Mouse (Mus musculus) embryonic facial prominence, embryonic 12.5 days (tissue): ENCODE results near the gene Alox5. TPM values are rescaled to one million over a fixed set of nuclear protein-coding genes. Genes with fewer than 3 reads are reported as not detected.

Experiments used
- ATAC-seq: fragments of 200-750 bp; cut with Nextera tagmentation; 2 replicates; pipeline ENCODE4 v1.8.0; 2017; ENCODE audit not compliant: insufficient number of reproducible peaks, insufficient read depth, low FRiP score, low TSS enrichment
- H3K27ac ChIP-seq: fragments of 300-500 bp; sonication (generic); 2 replicates; pipeline ENCODE4 v1.5.1; 2016; ENCODE audit warnings: mild to moderate bottlenecking
- H3K27me3 ChIP-seq: fragments of 300-500 bp; sonication (generic); 2 replicates; pipeline ENCODE4 v1.6.1; 2016; ENCODE audit warnings: mild to moderate bottlenecking, moderate library complexity
- H3K36me3 ChIP-seq: fragments of 300-500 bp; sonication (generic); 2 replicates; pipeline ENCODE4 v1.6.1; 2016; ENCODE audit warnings: mild to moderate bottlenecking
- H3K4me1 ChIP-seq: fragments of 300-500 bp; sonication (generic); 2 replicates; pipeline ENCODE4 v1.6.1; 2016
- H3K4me2 ChIP-seq: fragments of 300-500 bp; sonication (generic); replicated peaks from 2 replicates; pipeline ENCODE4 v1.6.1; 2016; ENCODE audit warnings: mild to moderate bottlenecking, moderate library complexity
- H3K4me3 ChIP-seq: fragments of 300-500 bp; sonication (generic); 2 replicates; pipeline ENCODE4 v1.5.1; 2016; ENCODE audit warnings: mild to moderate bottlenecking
- H3K9ac ChIP-seq: fragments of 300-500 bp; sonication (generic); 2 replicates; pipeline ENCODE4 v1.6.1; 2016; ENCODE audit warnings: mild to moderate bottlenecking, moderate library complexity
- H3K9me3 ChIP-seq: fragments of 300-500 bp; sonication (generic); 2 replicates; pipeline ENCODE4 v1.6.1; 2016; ENCODE audit warnings: mild to moderate bottlenecking, moderate library complexity
- WGBS: fragments of 180-500 bp; shearing (Covaris S2); methylation state at CpG from one replicate; pipeline ENCODE4 v1.1.7; 2016; 5-methylcytosine and 5-hydroxymethylcytosine counted together
- polyA plus RNA-seq: library from polyadenylated mRNA; unstranded; fragments of >200 nt; fragmentation: Nextera tagmentation; extraction: Ambion mirVana; gene quantifications from 2 replicates; pipeline ENCODE4 v1.2.1, GENCODE M21; 2016

Alox5 gene
- polyA plus RNA-seq, 1 experiment from 2014 or later = 0.92 TPM

DNA sequence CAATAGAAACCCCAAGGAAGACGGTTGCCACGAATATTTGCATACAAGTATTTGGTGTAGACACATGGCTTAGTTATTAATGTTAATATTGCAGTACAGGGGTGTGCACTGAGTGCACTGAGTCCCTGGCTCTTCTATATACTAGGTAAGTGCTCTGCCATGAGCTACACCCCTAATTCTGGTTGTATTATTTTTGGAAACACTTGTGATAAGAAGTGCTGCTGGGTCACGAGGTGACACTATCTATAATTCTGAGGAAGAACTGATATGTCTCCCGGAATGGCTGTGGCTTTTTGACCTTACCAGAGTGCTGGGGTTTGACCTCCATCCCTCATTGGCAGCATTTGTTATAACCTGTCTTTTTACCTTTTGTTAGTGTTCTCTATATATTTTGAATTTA, 20.1 kb downstream of the Alox5 start:
- H3K36me3 ChIP-seq = no peaks in the 10 kb centered on the region
- H3K4me2 ChIP-seq = no peak overlapping the region
- H3K4me1 ChIP-seq = no peaks in the 10 kb centered on the region
- H3K27me3 ChIP-seq = no peaks in the 10 kb centered on the region
- H3K9ac ChIP-seq = no peak overlapping the region
- no peak overlapping the region for H3K27ac ChIP-seq
- H3K9me3 ChIP-seq = no peaks in the 10 kb centered on the region
- no peak for ATAC-seq
- no peak overlapping the region for H3K4me3 ChIP-seq
- WGBS = 79% methylated on average over 4 of the region's 4 CpGs

DNA sequence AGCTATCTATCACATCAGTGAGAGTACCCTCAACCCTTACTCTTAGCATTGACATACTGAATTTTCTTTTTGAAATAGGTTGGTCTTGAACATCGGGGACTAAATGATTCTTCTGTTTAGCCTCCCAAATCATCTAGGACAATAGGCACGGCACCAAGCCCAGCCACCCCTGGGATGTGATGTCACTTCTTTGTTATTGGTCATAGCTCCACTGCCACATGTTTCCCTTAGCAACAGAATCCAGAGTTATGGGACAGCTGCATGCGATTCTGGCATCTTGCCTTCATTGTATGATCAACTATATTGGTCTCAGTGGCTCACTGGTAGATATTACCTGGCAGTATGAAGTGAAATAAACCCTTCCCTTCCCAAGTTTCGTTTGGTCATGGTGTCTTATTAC, 20.5 kb downstream of the Alox5 start:
- H3K9me3 ChIP-seq = no peaks in the 10 kb centered on the region
- no peak overlapping the region for H3K9ac ChIP-seq
- no peaks in the 10 kb centered on the region for H3K36me3 ChIP-seq
- H3K4me2 ChIP-seq = no peak overlapping the region
- H3K4me1 ChIP-seq = no peaks in the 10 kb centered on the region
- ATAC-seq = no peak
- H3K4me3 ChIP-seq = no peak overlapping the region
- 78% methylated on average over 4 of the region's 4 CpGs for WGBS
- no peak overlapping the region for H3K27ac ChIP-seq
- H3K27me3 ChIP-seq = no peaks in the 10 kb centered on the region

DNA sequence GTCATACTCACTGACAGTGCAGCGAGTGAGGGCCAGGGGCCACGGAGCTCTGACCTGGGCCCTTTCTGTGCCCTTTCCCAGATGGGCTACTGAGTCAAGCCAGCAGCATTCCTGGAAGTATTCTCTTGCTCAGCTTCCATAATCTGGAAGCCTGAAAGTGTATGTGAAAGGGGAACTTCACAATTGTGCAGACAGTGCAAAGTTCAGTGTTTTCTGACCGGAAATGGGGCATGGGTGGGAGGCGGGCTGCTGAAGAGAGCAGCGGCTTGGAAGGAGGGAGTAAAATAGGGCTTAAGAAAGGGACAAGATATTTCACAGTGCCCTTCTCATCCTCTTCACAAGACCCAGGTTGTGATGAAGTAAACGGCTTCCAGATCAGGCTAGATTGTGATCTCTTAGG, 21.4 kb downstream of the Alox5 start:
- Histone ChIP-seq H3K27ac (no peak overlapping the region), H3K9me3 (no peaks in the 10 kb centered on the region), H3K4me3 (no peak overlapping the region), H3K4me1 (no peaks in the 10 kb centered on the region), H3K9ac (no peak overlapping the region), H3K27me3 (no peaks in the 10 kb centered on the region), H3K36me3 (no peaks in the 10 kb centered on the region), H3K4me2 (no peak overlapping the region)
- WGBS = 84% methylated on average over 6 of the region's 6 CpGs
- no peak for ATAC-seq

GRCm38 (mm10) chr6:116438864-116439263, 22.1 kb downstream of the Alox5 start:
- Histone ChIP-seq H3K27me3 (no peaks in the 10 kb centered on the region), H3K27ac (no peak overlapping the region), H3K36me3 (no peaks in the 10 kb centered on the region), H3K4me2 (no peak overlapping the region), H3K4me1 (no peaks in the 10 kb centered on the region), H3K9ac (no peak overlapping the region), H3K4me3 (no peak overlapping the region), H3K9me3 (no peaks in the 10 kb centered on the region)
- WGBS = 81% methylated on average over 6 of the region's 6 CpGs
- no peak for ATAC-seq

DNA sequence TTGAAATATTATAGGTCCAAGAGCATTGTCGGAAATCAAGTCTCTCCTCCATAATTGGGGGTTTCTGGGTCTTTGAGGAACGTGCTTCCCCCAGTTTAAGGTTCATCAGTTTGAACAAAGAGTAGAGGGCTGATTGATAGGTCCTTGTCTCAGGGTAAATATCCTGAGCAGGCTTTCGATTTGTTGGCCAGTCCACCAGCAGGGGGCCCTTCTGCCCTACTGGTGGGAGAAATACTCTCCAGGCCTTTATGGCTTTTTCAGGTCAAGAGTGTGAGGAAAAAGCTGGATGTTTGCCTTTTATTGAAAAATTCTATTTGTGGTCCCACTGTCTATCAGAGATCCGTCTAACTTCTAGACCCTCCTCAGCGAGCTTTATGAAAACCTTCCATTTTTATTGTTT, 32.7 kb downstream of the Alox5 start:
- no peaks in the 10 kb centered on the region for H3K27me3 ChIP-seq
- no peak for ATAC-seq
- no peak overlapping the region for H3K9ac ChIP-seq
- WGBS = 75% methylated on average over 5 of the region's 5 CpGs
- no peaks in the 10 kb centered on the region for H3K4me1 ChIP-seq
- H3K9me3 ChIP-seq = 0 out of 2 replicates have a peak, but pooled peaks cover 6% of the 10 kb centered on the region
- no peak overlapping the region for H3K27ac ChIP-seq
- H3K4me2 ChIP-seq = no peak overlapping the region
- H3K4me3 ChIP-seq = no peak overlapping the region
- no peaks in the 10 kb centered on the region for H3K36me3 ChIP-seq

DNA sequence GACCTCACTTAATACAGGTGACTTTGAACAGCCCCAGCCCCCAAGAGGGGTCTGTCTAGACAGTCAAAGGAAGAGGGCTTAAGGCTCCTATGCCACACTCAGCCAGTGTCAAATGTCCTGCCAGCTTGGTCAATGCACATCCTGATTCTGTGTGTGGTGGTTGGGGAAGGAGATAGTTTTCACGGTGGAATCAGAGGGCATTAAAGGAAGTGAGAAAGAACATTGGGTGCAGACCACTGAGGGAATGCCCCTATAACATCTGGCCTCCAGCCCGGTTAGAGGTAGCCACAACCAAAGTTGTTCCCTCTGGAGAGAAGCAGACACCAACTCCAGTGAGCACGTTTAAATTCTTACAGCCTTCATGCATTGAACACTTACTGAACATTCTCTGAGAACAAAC, 33.4 kb downstream of the Alox5 start:
- no peak overlapping the region for H3K9ac ChIP-seq
- no peaks in the 10 kb centered on the region for H3K4me1 ChIP-seq
- H3K27me3 ChIP-seq = no peaks in the 10 kb centered on the region
- H3K36me3 ChIP-seq = no peaks in the 10 kb centered on the region
- H3K4me3 ChIP-seq = no peak overlapping the region
- H3K4me2 ChIP-seq = no peak overlapping the region
- H3K9me3 ChIP-seq = 0 out of 2 replicates have a peak, but pooled peaks cover 6% of the 10 kb centered on the region
- no peak overlapping the region for H3K27ac ChIP-seq
- WGBS = 84% methylated on average over 3 of the region's 3 CpGs
- no peak for ATAC-seq

GRCm38 (mm10) chr6:116423664-116424063, 37.3 kb downstream of the Alox5 start:
- Histone ChIP-seq H3K4me2 (no peak overlapping the region), H3K4me1 (no peaks in the 10 kb centered on the region), H3K4me3 (no peak overlapping the region), H3K27me3 (no peaks in the 10 kb centered on the region), H3K9ac (no peak overlapping the region), H3K36me3 (no peaks in the 10 kb centered on the region), H3K27ac (no peak overlapping the region), H3K9me3 (no peaks in the 10 kb centered on the region)
- no peak for ATAC-seq
- WGBS = 63% methylated on average over 2 of the region's 2 CpGs

DNA sequence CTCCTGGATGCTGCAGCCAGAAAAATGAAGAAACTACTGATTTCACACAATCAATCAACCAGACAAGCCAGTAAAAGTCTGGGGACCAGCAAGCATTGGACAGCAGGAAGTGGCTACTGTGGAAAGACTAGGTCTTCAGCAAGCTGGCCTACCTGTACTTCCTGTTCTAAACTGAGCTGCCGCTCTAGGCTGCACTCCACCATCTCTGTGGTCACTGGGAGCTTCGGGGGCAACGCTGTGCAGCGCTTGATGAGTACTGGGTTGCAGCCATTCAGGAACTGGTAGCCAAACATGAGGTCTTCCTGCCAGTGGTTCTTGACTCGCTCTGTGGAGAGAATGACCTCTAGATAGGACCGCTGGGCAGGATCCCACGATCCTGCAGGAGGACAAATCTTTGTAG, 38.0 kb downstream of the Alox5 start:
- Histone ChIP-seq H3K27me3 (no peaks in the 10 kb centered on the region), H3K4me3 (no peak overlapping the region), H3K9ac (no peak overlapping the region), H3K9me3 (no peaks in the 10 kb centered on the region), H3K27ac (no peak overlapping the region), H3K36me3 (no peaks in the 10 kb centered on the region), H3K4me1 (no peaks in the 10 kb centered on the region), H3K4me2 (no peak overlapping the region)
- no peak for ATAC-seq
- WGBS = 89% methylated on average over 7 of the region's 7 CpGs

DNA sequence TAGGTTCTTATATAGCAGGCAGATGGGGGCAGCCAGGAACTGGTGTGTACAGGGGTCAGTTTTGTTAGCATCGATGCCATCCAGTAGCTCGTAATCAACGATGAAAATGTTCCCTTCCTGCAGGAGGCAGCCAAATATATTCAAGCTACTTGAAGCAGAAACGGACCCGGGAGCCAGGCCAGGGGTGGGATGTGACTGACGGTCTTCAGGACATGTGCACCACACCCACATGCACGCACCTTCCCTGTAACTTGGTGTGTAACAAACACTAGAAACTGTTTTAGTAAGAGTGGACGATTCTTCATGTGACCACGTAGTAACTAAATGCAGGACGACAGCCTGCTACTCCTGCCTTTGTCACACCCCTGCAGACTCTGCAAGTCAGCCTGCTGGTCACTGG, 40.7 kb downstream of the Alox5 start:
- 82% methylated on average over 10 of the region's 10 CpGs for WGBS
- Histone ChIP-seq H3K9ac (no peak overlapping the region), H3K4me1 (no peaks in the 10 kb centered on the region), H3K27me3 (no peaks in the 10 kb centered on the region), H3K36me3 (no peaks in the 10 kb centered on the region), H3K4me2 (no peak overlapping the region), H3K9me3 (no peaks in the 10 kb centered on the region), H3K27ac (no peak overlapping the region), H3K4me3 (no peak overlapping the region)
- ATAC-seq = no peak

DNA sequence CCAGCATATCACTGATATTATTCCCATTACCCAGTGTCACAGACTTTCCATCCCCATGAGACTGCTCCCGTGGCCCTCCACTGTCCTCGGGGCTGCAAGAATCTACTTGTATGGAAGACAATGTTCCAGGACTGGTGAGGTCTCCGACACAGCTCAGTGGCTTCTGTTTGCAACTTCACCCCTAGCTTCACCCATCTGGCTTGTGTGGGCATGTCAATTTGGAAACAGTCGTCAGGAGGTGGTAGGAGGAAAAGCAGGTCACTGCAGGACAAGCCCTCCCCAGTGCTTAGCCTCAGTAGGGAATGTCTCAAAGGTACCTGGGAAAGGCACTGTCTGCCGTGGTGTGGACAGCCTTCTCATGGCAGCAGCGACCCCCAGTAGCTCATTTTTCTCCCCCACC, 41.3 kb downstream of the Alox5 start:
- Histone ChIP-seq H3K4me3 (no peak overlapping the region), H3K36me3 (no peaks in the 10 kb centered on the region), H3K9ac (no peak overlapping the region), H3K9me3 (no peaks in the 10 kb centered on the region), H3K27ac (no peak overlapping the region), H3K4me1 (no peaks in the 10 kb centered on the region), H3K4me2 (no peak overlapping the region), H3K27me3 (no peaks in the 10 kb centered on the region)
- WGBS = 52% methylated on average over 6 of the region's 6 CpGs
- no peak for ATAC-seq

GRCm38 (mm10) chr6:116418487-116418886, 42.5 kb downstream of the Alox5 start:
- H3K27me3 ChIP-seq = no peaks in the 10 kb centered on the region
- no peak overlapping the region for H3K9ac ChIP-seq
- no peaks in the 10 kb centered on the region for H3K36me3 ChIP-seq
- H3K9me3 ChIP-seq = no peaks in the 10 kb centered on the region
- no peak overlapping the region for H3K4me2 ChIP-seq
- no peak overlapping the region for H3K4me3 ChIP-seq
- no peak overlapping the region for H3K27ac ChIP-seq
- ATAC-seq = no peak
- 75% methylated on average over 1 of the region's 1 CpGs for WGBS
- no peaks in the 10 kb centered on the region for H3K4me1 ChIP-seq

DNA sequence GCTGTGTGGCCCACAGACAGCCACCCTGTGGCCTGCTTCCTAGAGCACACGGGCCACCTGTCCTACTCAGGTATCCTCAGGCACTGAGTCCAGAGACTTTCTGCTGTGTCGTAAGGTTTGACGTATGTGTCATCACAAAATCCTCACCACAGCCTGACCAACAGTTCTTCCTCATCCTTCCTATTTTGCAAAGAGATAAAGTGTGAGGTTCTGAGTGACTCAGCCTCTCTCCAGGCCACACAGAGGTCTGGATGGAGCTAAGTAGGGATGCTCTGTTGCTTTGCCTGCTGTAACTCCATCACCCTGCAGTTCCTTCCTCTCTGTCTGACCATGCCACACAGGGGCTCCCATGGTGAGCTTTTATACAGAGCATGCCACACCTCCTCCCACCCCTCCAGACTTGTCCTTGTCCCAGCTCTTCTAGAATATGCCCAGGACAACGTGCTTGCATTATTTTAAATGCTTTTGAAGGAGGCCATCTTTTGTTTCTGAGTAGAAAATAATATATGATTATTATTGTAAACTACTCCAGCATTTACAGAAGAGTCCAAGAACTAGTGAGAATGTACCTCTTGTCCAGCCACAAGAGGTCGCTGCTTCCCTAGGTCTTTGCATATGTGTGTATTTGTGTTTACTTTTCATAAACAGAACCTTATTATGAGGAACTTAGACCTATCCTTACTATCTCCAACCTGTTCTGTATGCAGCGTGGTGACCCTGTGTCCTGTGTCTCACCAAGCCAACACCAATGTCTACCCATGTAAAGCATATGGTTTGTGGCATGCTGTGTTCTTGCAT, 43.3 kb downstream of the Alox5 start:
- WGBS = 61% methylated on average over 6 of the region's 6 CpGs
- Histone ChIP-seq H3K4me3 (no peak overlapping the region), H3K27ac (no peak overlapping the region), H3K4me1 (no peaks in the 10 kb centered on the region), H3K9me3 (no peaks in the 10 kb centered on the region), H3K9ac (no peak overlapping the region), H3K4me2 (no peak overlapping the region), H3K27me3 (no peaks in the 10 kb centered on the region), H3K36me3 (no peaks in the 10 kb centered on the region)
- ATAC-seq = no peak
